Mouse (Mus musculus): ENCODE measurements around the gene Trim71.

GRCm38 (mm10) chr9:114563761-114564606 is at the start of gene Trim71:
- no peak for TF ChIP-seq ZC3H11A (IDR thresholded peaks at IDR 0.05; ENCODE audit: borderline replicate concordance, low read depth, low read length)
- TF ChIP-seq MAFK (IDR thresholded peaks at IDR 0.05; ENCODE audit: insufficient read depth, low read depth, low read length) = no peak
- 0 out of 2 replicates have a peak, but pooled peaks have one; percentile 58 for TF ChIP-seq ZNF384 (IDR thresholded peaks at IDR 0.05; ENCODE audit: low read depth, low read length)
- peak; percentile 23; the same call in 1 of the 2 replicates for TF ChIP-seq CHD2 (IDR thresholded peaks at IDR 0.05; ENCODE audit: low read depth, low read length)
- no peak for TF ChIP-seq HCFC1 (IDR thresholded peaks at IDR 0.05; ENCODE audit: borderline replicate concordance, insufficient read depth, low read length)

Data from ES-E14 (cell line).